In genomic region chr5:75153961-75154620, GRCm38 (mm10) we compare ENCODE assay signal across 8 mouse cellular contexts. TPM values are rescaled to one million over a fixed set of nuclear protein-coding genes. Genes with fewer than 3 reads are reported as not detected.
DNase-seq lines count a peak whose midpoint lies in the region; ATAC-seq and TF ChIP-seq lines count a peak whose summit lies in the region.

No protein-coding gene starts in this region.

- 2% methylated on average over 27 of the region's 27 CpGs for WGBS in forebrain, embryonic 15.5 days
- WGBS in hindbrain, embryonic 11.5 days, result 1% methylated on average over 27 of the region's 27 CpGs
- under 1% methylated on average over 27 of the region's 27 CpGs for WGBS in liver, embryonic 12.5 days (ENCODE audit: insufficient replicate concordance)
- 2% methylated on average over 27 of the region's 27 CpGs for WGBS in neural tube, embryonic 14.5 days

- H3K27me3 ChIP-seq in E14TG2a.4 (ENCODE audit: insufficient read depth, low read length), result peaks cover 81% of the 10 kb centered on the region
- H3K27me3 ChIP-seq in forebrain, embryonic 15.5 days, result peaks cover 70% of the 10 kb centered on the region
- peaks cover 43% of the 10 kb centered on the region for H3K27me3 ChIP-seq in hindbrain, embryonic 11.5 days (ENCODE audit: control insufficient read depth, insufficient read depth, low read length)
- H3K27me3 ChIP-seq in liver, embryonic 12.5 days (replicated peaks), result peaks cover 94% of the 10 kb centered on the region
- peaks cover 12% of the 10 kb centered on the region for H3K27me3 ChIP-seq in neural tube, embryonic 14.5 days (ENCODE audit: control insufficient read depth, insufficient read depth, low read length)

- TF ChIP-seq CTCF in E14TG2a.4 (conservative IDR thresholded peaks at IDR 0.05; ENCODE audit: low read length), result no peak

- H3K36me3 ChIP-seq in E14TG2a.4 (ENCODE audit: insufficient read depth, low read length), result no peaks in the 10 kb centered on the region
- H3K36me3 ChIP-seq in forebrain, embryonic 15.5 days, result no peaks in the 10 kb centered on the region
- no peaks in the 10 kb centered on the region for H3K36me3 ChIP-seq in hindbrain, embryonic 11.5 days (ENCODE audit: control insufficient read depth, insufficient read depth, low read length)
- H3K36me3 ChIP-seq in liver, embryonic 12.5 days, result no peaks in the 10 kb centered on the region
- no peaks in the 10 kb centered on the region for H3K36me3 ChIP-seq in neural tube, embryonic 14.5 days (ENCODE audit: control insufficient read depth, insufficient read depth, low read length)

- no peak overlapping the region for H3K27ac ChIP-seq in forebrain, embryonic 15.5 days (replicated peaks)
- H3K27ac ChIP-seq in hindbrain, embryonic 11.5 days (ENCODE audit: low read depth, low read length), result peak overlapping the region; percentile 36
- H3K27ac ChIP-seq in liver, embryonic 12.5 days, result peak overlapping the region; percentile 27; the same call in 1 of the 2 replicates
- H3K27ac ChIP-seq in neural tube, embryonic 14.5 days (ENCODE audit: low read depth, low read length), result no peak overlapping the region

- peak overlapping the region; percentile 17 for H3K4me3 ChIP-seq in E14TG2a.4 (replicated peaks; ENCODE audit: low read length)
- peak overlapping the region; percentile 27 for H3K4me3 ChIP-seq in forebrain, embryonic 15.5 days
- H3K4me3 ChIP-seq in hindbrain, embryonic 11.5 days (ENCODE audit: low read depth, low read length), result peak overlapping the region; percentile 45
- H3K4me3 ChIP-seq in liver, embryonic 12.5 days, result peak overlapping the region; percentile 43
- peak overlapping the region; percentile 18 for H3K4me3 ChIP-seq in neural tube, embryonic 14.5 days (ENCODE audit: low read depth, low read length)

- H3K4me2 ChIP-seq in forebrain, embryonic 15.5 days (replicated peaks), result peak overlapping the region; percentile 39
- H3K4me2 ChIP-seq in hindbrain, embryonic 11.5 days (replicated peaks; ENCODE audit: low read depth, low read length), result peak overlapping the region; percentile 32
- peak overlapping the region; percentile 67 for H3K4me2 ChIP-seq in liver, embryonic 12.5 days
- H3K4me2 ChIP-seq in neural tube, embryonic 14.5 days (ENCODE audit: low read depth, low read length), result peak overlapping the region; percentile 31; the same call in 1 of the 2 replicates

- H3K9ac ChIP-seq in forebrain, embryonic 15.5 days (replicated peaks), result peak overlapping the region; percentile 19; the same call in 1 of the 2 replicates
- H3K9ac ChIP-seq in hindbrain, embryonic 11.5 days (ENCODE audit: low read depth, low read length), result peak overlapping the region; percentile 52
- H3K9ac ChIP-seq in liver, embryonic 12.5 days, result peak overlapping the region; percentile 31; the same call in 1 of the 2 replicates
- peak overlapping the region; percentile 32; the same call in 1 of the 2 replicates for H3K9ac ChIP-seq in neural tube, embryonic 14.5 days (replicated peaks; ENCODE audit: low read depth, low read length)

- no peak for ATAC-seq in forebrain, embryonic 15.5 days (replicated peaks)
- no peak for ATAC-seq in hindbrain, embryonic 11.5 days (ENCODE audit: low FRiP score)
- no peak for ATAC-seq in liver, embryonic 12.5 days
- ATAC-seq in neural tube, embryonic 14.5 days (ENCODE audit: low read depth), result no peak
- no peak for ATAC-seq in megakaryocyte-erythroid progenitor cell, adult 5-6 weeks (replicated peaks; ENCODE audit: low FRiP score, low TSS enrichment, poor library complexity, severe bottlenecking)

- peak; percentile 74 for DNase-seq in adrenal gland, adult 2 months
- peak; percentile 65 for DNase-seq in hindbrain, embryonic 11.5 days (ENCODE audit: low spot score)
- no peak for DNase-seq in right cerebral cortex, postnatal 4 days

- H3K4me1 ChIP-seq in E14TG2a.4 (replicated peaks; ENCODE audit: low read depth, low read length), result peaks cover 62% of the 10 kb centered on the region
- peaks cover 62% of the 10 kb centered on the region for H3K4me1 ChIP-seq in forebrain, embryonic 15.5 days
- H3K4me1 ChIP-seq in hindbrain, embryonic 11.5 days (replicated peaks; ENCODE audit: control insufficient read depth, insufficient read depth, low read length), result peaks cover 5% of the 10 kb centered on the region; the same call in 1 of the 2 replicates
- 0 out of 2 replicates have a peak, but pooled peaks cover 21% of the 10 kb centered on the region for H3K4me1 ChIP-seq in liver, embryonic 12.5 days
- peaks cover 9% of the 10 kb centered on the region for H3K4me1 ChIP-seq in neural tube, embryonic 14.5 days (ENCODE audit: control insufficient read depth, insufficient read depth, low read length)

- H3K9me3 ChIP-seq in E14TG2a.4 (ENCODE audit: low read length), result no peaks in the 10 kb centered on the region
- H3K9me3 ChIP-seq in forebrain, embryonic 15.5 days, result no peaks in the 10 kb centered on the region
- H3K9me3 ChIP-seq in hindbrain, embryonic 11.5 days (ENCODE audit: control insufficient read depth, low read length), result no peaks in the 10 kb centered on the region
- no peaks in the 10 kb centered on the region for H3K9me3 ChIP-seq in liver, embryonic 12.5 days (replicated peaks)
- no peaks in the 10 kb centered on the region for H3K9me3 ChIP-seq in neural tube, embryonic 14.5 days (ENCODE audit: control insufficient read depth, low read length)

RNA-seq across cellular contexts. Expression of gene Pdgfra, which starts 2.0 kb away (rescaled TPM):
- 10 to 100 TPM; 30.2 to 41.5 TPM for total RNA-seq in adrenal gland, adult 2 months (2021)
- 4.5 and 5.0 TPM in 2 replicates for polyA plus RNA-seq in adrenal gland, adult 2 months (2012; rRNA removed)
- 7.6 and 8.4 TPM in 2 replicates for polyA plus RNA-seq in forebrain, embryonic 15.5 days (2015; fragmentation: Nextera tagmentation; extraction: Ambion mirVana)
- 26.5 and 29.3 TPM in 2 replicates for polyA plus RNA-seq in hindbrain, embryonic 11.5 days (2014; fragmentation: Nextera tagmentation; extraction: Ambion mirVana)
- 7.9 and 10.4 TPM in 2 replicates for polyA plus RNA-seq in liver, embryonic 12.5 days (2016; fragmentation: Nextera tagmentation; extraction: Ambion mirVana)
- 11.6 and 23.2 TPM in 2 replicates for polyA plus RNA-seq in neural tube, embryonic 14.5 days (2014; fragmentation: Nextera tagmentation; extraction: Ambion mirVana)
- total RNA-seq in megakaryocyte-erythroid progenitor cell, adult 5-6 weeks (2014; fragmentation: Nextera tagmentation), result not detected in 2 replicates
- total RNA-seq in megakaryocyte-erythroid progenitor cell, adult 5-6 weeks (2017), result not detected in 2 replicates

Comparison
In these comparisons a context has a peak if more than half of its experiments do, and no peak if none do; other contexts are left out.
1. H3K27ac ChIP-seq: peak in hindbrain, embryonic 11.5 days (single experiment) and liver, embryonic 12.5 days (single experiment); none in forebrain, embryonic 15.5 days (single experiment) and neural tube, embryonic 14.5 days (single experiment).
2. Peak in every context shown above with its lines, with median percentiles within 50 percentile points of each other: H3K4me3 ChIP-seq, H3K4me2 ChIP-seq and H3K9ac ChIP-seq.